Mouse (Mus musculus) kidney, adult 9 months (tissue): ENCODE data around the gene Rin1.

Source experiments
- DNase-seq: peaks from one replicate; pipeline ENCODE4 v3.0.0; 2022

Rin1 gene

GRCm38 (mm10) chr19:5045531-5045930 lies 4.8 kb upstream of the Rin1 start:
- DNase-seq = no peak

GRCm38 (mm10) chr19:5048138-5049056 lies 1.9 kb upstream of the Rin1 start:
- DNase-seq = no peak

GRCm38 (mm10) chr19:5049325-5049724 lies 956 bp upstream of the Rin1 start:
- DNase-seq = no peak

GRCm38 (mm10) chr19:5051031-5051430 lies 750 bp downstream of the Rin1 start:
- DNase-seq = no peak

GRCm38 (mm10) chr19:5051515-5051914 lies 1.2 kb downstream of the Rin1 start:
- no peak for DNase-seq

GRCm38 (mm10) chr19:5052166-5052822 lies 2.0 kb downstream of the Rin1 start:
- DNase-seq = no peak

- DNase-seq = no peak
Observed at GRCm38 (mm10) chr19:5052853-5053252, 2.6 kb downstream of the Rin1 start.

- DNase-seq = peak; percentile 45
Observed at GRCm38 (mm10) chr19:5053909-5054308, 3.6 kb downstream of the Rin1 start.

GRCm38 (mm10) chr19:5056251-5056650 lies 6.0 kb downstream of the Rin1 start:
- DNase-seq = no peak

GRCm38 (mm10) chr19:5057876-5058775 lies 7.8 kb downstream of the Rin1 start:
- DNase-seq = no peak

GRCm38 (mm10) chr19:5058801-5059771 lies 8.8 kb downstream of the Rin1 start:
- no peak for DNase-seq

- no peak for DNase-seq
Observed at GRCm38 (mm10) chr19:5060365-5061330, 10.4 kb downstream of the Rin1 start.

- DNase-seq = no peak
Observed at GRCm38 (mm10) chr19:5062041-5062440, 11.8 kb downstream of the Rin1 start.

- no peak for DNase-seq
Observed at GRCm38 (mm10) chr19:5062446-5062845, 12.2 kb downstream of the Rin1 start.

- no peak for DNase-seq
Observed at GRCm38 (mm10) chr19:5065104-5065503, 14.8 kb downstream of the Rin1 start.

- DNase-seq = no peak
Observed at GRCm38 (mm10) chr19:5067040-5067799, 16.9 kb downstream of the Rin1 start.

- peak; percentile 40 for DNase-seq
Observed at GRCm38 (mm10) chr19:5067867-5068569, 17.7 kb downstream of the Rin1 start, which contains the start of gene Cd248. TSS of gene Cd248 (plus strand) at chr19:5068078.

- no peak for DNase-seq
Observed at GRCm38 (mm10) chr19:5068570-5069234, 18.4 kb downstream of the Rin1 start.
